Mouse (Mus musculus): ENCODE results near the gene Cysltr2.

GRCm38 (mm10) chr14:73092871-73093270 is 44.0 kb upstream of the Cysltr2 start:
- no peak for TF ChIP-seq CTCF (IDR thresholded peaks at IDR 0.05; ENCODE audit: low read depth, low read length)
- no peak for TF ChIP-seq POLR2A (IDR thresholded peaks at IDR 0.05; ENCODE audit: extremely low read depth, insufficient read depth, low read length)

All from liver, adult 2 months (tissue).